Mouse (Mus musculus) kidney, adult 11 months (tissue): ENCODE results near the gene Mgll.

Experiments
- DNase-seq: peaks from one replicate; pipeline ENCODE4 v3.0.0; 2022

Mgll gene

GRCm38 (mm10) chr6:88857249-88857648 is 133.0 kb downstream of the Mgll start:
- DNase-seq: peak; percentile 65

- DNase-seq: no peak
These were observed 133.6 kb downstream of the Mgll start for GRCm38 (mm10) chr6:88857830-88858229.

- DNase-seq: no peak
These were observed 134.1 kb downstream of the Mgll start for GRCm38 (mm10) chr6:88858341-88858740.

- no peak for DNase-seq
These were observed 136.7 kb downstream of the Mgll start for GRCm38 (mm10) chr6:88860914-88861313.

- DNase-seq: no peak
These were observed 141.5 kb downstream of the Mgll start for GRCm38 (mm10) chr6:88865704-88866103.

- no peak for DNase-seq
These were observed 145.2 kb downstream of the Mgll start for GRCm38 (mm10) chr6:88869459-88869858.

GRCm38 (mm10) chr6:88870594-88870993 is 146.4 kb downstream of the Mgll start:
- DNase-seq: no peak

GRCm38 (mm10) chr6:88871546-88871945 is 147.3 kb downstream of the Mgll start:
- no peak for DNase-seq

GRCm38 (mm10) chr6:88872811-88873210 is 148.6 kb downstream of the Mgll start:
- no peak for DNase-seq

- no peak for DNase-seq
These were observed 150.0 kb downstream of the Mgll start for GRCm38 (mm10) chr6:88873965-88874867.

- DNase-seq: peak; percentile 30
These were observed 150.8 kb downstream of the Mgll start, which contains the start of gene Podxl2 for GRCm38 (mm10) chr6:88874868-88875508. Gene Podxl2, minus strand, starts transcription at chr6:88875044.
